Mouse (Mus musculus) frontal cortex, adult 2 months (tissue): ENCODE measurements at regions not wholly inside any gene's neighbourhood (a gene's known extent, or its start where the extent isn't known, plus 50 kb on each side); places are given as distances from the start of the nearest gene placed in this dataset.
A peak's percentile ranks its signal among the peaks of the same experiment; 100 is the strongest.

Experiments
- DNase-seq, 2 experiments: peaks; one replicate each; pipeline ENCODE4 v3.0.0; 2022; ENCODE audit warnings: low spot score in 1 of 2; ENCODE audit errors: extremely low spot score in 1 of 2

DNA sequence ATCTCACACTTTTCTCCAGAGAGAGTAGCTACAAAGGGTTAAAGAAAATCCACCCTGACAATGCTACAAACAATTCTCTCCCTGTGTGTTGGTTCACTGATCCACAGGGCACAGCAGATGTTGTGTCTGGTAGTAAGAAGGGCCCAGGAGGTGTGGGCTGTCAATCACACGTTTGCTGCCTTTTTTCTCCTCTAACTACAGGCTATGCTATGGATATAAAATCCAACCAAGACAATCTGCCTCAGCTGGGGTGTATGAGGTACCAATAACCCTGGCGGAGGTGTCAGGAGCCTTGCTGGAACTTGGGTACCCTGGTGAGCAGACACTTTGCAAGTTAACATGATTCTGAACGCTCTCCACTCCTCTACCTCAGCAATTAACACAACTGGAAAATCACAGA lies 1002.1 kb upstream of the Pou3f2 start:
- no peak for DNase-seq

GRCm38 (mm10) chr4:23491255-23491654 lies 1003.1 kb upstream of the Pou3f2 start:
- DNase-seq: no peak

- DNase-seq: peak in 1 of 2 experiments; percentile 50
Measured at GRCm38 (mm10) chr4:23498710-23499109, 997.5 kb upstream of the Mms22l start.

- no peak for DNase-seq
Measured at GRCm38 (mm10) chr4:23504770-23505420, 991.4 kb upstream of the Mms22l start.

DNA sequence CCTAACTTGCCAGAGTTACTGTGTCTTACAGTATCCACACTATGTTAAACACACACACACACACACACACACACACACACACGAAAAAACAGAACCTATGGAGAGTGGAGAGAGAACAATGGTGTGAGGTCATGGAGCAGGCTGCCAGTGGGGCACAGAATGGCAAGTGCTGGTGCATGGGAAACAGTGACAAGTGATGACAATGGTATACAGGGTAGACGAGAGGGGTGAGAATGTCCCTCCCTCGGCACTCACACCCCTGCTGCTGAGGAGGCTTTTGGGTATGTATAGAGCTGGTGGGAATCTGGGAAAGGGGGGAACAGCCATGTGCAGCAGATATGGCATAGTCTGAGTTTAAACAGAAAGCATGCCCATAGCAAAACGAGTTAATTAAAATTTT lies 985.4 kb upstream of the Mms22l start:
- no peak for DNase-seq

- peak in 1 of 2 experiments; percentile 22 for DNase-seq
Measured at GRCm38 (mm10) chr4:23512014-23512413, 984.2 kb upstream of the Mms22l start.

DNA sequence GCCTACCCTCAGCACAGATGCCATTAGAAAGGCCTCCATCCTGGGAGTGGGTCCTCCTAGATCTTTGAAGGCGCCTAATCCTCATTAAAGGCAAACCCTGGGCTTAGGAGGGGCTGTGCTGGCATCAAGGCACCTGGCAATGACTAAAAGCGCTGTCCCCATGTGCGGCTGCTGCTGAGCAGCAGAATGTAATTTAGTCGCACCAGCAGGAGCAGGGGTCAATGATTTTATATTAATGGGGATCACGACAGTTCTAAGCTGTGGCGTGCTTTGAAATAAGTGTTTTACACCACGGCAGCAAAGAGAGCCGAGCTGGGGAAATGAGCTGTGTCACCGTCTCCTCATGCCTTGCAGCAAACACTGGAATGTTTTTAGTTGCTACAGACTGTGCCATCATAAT lies 982.3 kb upstream of the Mms22l start:
- DNase-seq: no peak
